Mouse (Mus musculus): ENCODE data around the gene Dtx3.

DNA sequence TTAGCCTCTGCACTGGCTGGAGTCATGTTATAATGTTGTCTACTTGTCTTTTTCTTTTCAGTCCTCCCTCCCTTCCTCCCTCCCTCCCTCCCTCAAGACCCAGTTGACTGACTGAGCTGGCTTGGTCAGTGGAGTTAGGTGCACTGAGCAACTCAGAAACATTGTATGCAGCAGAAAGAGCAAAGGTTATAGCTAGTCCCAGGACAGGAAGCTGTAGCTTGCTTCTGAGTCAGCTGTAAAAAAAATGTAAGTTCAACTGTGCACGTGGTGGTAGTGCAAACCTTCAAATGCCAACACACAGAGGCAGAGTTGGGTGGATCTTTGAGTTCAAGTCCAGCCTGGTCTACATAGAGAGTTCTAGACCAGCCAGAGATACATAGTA is 18.9 kb upstream of the Dtx3 start:
- no peak for TF ChIP-seq ZC3H11A (IDR thresholded peaks at IDR 0.05; ENCODE audit: borderline replicate concordance, low read depth, low read length)
- no peak for TF ChIP-seq MAFK (IDR thresholded peaks at IDR 0.05; ENCODE audit: insufficient read depth, low read depth, low read length)

All from ES-E14 (cell line).